Mouse (Mus musculus) cerebellum, postnatal 25 days (tissue): Measurements from ENCODE around the gene Actl6a.

Experiments used
- DNase-seq, 2 experiments: peaks; one replicate each; pipeline ENCODE4 v3.0.0; 2021; ENCODE audit warnings: mixed read lengths in 2 of 2

Actl6a gene

DNA sequence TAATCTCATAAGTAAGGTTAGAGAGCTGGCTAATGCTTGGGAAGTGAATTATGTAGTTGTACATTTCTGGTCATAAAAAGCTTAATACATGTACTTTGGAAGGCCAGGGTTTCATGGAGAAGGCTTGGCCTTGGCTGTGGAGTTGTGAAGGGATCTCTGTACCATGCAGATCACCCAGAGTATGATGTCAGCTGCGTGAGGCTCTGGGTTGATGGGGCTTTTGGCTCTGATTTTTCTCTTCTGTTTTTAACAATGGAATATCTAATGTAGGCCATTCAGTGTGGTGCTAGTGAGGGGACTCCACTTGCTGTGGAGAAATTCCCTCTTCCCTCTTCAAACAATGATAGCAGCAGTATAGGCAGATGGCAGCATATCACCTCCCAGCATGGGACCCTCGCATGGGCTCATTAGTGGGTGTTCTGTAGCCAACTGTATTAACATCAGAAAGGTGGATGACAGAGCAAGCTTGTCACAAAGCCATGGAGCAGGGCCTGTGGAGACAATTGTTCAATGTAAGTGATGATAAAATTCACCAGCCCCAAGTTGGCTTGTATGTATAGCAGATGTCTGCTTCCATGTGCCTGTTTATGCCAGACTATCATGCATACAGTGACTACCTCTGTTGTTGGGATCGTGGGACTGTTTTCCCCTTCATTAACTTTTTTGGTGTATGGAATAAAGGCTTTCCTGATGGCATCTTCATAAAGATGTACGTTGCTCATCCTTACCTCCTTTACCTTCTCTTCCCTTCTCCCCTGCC is 43.9 kb downstream of the Actl6a start:
- DNase-seq: peak; percentile 21 to 43

DNA sequence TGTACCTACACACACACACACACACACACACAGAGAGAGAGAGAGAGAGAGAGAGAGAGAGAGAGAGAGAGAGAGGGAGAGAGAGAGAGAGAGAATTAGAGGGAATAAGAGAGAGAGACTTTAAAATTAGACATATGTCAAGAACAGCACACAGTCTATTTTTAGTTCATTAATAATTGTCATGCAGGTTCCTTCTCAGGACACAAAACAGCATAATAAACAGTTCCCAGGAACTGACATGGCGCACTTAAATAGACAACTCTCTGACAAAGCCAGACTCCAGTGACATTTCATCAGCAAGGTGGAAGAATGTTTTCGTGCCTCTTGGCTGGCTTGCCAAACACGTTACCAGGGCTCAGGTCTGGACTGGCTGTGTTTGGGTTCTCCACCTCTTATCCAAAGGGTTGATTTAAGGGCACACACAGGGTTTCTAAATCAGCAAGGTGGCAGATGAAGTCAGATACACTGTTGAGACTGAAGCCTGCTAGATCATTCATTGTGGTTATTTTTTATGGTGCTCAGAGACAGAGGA is 48.4 kb downstream of the Actl6a start:
- DNase-seq: no peak

DNA sequence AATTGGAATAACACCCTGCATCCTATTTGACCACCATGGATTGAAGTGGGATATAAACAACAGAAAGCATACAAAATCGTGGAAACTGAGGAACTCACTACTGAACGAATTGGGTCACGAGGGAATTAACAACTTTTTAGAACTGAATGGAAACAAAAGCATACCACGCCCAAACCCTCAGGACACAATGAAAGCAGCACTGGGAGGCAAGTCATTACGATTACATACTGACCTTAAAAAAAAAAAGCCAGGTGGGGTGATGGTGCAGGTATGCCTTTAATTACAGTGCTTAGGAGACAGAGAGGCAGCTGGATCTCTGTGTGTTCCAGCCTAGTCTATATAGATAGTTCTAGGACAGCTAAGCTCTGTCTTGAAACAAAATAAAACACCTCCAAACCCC is 53.1 kb downstream of the Actl6a start:
- DNase-seq: no peak

DNA sequence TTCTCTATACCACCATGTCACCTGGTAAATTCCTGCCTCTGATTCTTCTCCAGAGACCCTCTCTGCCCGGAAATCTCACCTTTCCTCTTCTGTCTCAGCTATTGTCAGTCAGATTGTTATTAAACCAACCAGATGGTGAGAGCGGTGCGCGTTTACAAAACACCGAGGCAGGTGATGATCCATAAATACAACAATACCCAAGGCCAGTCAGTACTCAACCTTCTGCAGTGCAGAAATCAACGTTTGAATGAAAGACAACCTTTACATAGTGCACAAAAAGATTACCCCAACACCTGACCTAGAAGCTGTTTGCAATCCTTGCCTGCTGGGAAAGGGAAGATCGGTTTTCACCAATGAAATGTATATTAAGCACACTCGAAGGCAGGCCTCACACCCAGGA is 56.9 kb downstream of the Actl6a start:
- no peak for DNase-seq

DNA sequence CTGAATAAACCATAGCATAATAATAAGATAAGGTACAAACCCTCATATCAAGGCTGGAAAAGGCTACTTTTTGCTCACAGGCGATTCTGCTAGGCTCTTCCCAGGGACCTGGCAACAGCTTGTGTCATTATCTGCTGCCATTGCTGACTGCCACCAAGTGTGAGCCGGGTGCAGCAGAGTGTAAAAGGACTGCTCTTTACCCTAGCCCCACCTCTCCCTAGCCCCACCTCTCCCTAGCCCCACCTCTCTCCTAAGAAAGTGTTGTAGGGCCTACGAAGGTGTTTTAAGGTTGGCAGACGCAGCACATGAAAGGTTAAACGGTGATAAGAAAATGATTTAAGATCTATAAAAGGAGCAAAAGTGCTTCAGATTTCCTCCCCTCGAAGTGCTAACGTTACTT is 57.8 kb downstream of the Actl6a start:
- DNase-seq: no peak

DNA sequence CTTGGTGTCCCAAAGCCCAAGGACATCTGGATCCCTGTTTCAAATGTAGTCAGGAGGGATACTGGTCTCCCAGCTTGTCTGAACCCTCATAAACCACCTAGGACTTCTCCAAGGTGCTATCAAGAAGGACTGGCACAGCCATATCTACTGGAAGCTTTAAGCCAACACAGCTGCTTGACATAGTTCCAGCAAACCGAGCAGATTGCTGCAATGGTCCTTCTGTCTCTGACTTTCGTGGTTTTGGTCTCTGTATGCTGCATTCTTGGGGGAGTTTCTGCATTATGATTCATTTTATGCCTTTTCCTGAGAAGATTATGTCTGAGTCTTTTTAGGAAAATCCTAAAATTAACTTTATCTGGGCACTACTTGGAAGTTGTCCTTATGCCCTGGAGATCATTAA is 64.7 kb downstream of the Actl6a start:
- no peak for DNase-seq
